Mouse (Mus musculus): Measurements from ENCODE around the gene Kcnc3.

Kcnc3 gene
- long read RNA-seq, experiment 1 = 0 reads
- long read RNA-seq, experiment 2 = 0 reads

- intact Hi-C loops (cut with DNase I) = no loop called here
These were observed at the start of gene Kcnc3 for GRCm38 (mm10) chr7:44590402-44591347. TSS of gene Kcnc3 (plus strand) at chr7:44590664.

DNA sequence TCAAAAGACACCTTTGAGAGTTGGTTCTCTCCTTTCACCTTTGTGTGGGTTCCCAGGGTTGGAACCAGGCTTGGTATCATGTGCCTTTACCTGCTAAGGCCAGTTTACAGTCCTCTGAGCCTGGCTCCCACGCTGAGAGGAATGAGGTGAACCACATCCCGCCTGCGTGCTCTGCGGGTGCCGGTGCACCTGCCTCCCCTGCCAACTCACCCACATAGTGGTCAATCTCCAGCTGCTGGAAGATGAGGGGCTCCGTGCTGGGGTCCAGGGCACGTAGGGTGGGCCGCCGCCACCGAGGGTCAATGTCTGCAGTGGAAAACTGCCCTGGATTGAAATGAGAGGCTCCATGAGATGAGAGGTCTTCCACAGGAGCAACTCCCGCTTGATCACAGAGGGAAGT is 47.9 kb upstream of the Kcnc3 start:
- intact Hi-C loops (cut with DNase I) = no loop called here

DNA sequence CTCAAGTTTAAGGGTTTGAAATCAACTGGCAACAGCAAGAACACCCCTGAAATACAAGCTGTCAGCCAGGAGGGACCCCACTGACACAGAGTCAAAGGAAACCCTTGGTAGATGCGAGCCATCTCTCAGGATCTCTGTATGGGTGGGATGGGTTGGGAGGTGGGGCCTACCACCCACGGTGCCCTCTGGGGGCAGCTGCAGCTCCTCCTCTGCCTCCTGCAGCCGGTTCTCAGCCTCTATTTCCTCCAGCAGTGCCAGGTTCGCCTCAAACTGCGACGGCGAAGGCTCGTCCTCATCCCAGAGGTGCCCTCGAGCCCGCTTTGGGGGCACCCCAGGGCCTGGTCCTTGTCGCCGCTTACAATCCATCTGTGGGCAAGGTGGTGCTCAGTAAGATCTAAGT is 47.4 kb upstream of the Kcnc3 start:
- intact Hi-C loops (cut with DNase I) = no loop called here

DNA sequence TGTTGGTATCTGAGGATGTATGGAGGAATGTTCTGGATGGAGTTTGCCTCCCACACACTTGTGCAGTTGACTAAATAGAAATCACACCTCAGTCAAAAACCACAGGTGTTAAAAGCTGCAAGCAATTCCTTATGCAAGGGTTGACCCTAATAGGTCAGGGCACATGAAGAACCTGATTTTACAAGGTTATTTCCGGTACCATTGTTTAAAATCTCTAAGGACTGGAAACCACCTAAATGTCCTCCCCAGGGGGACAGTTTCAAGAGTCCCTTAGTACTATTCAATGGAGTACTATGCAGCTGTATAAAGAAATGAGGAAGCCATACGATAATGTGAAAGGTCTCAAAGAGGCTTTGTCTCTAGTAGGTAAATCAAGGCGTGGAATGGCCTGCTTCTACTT is 44.2 kb upstream of the Kcnc3 start:
- intact Hi-C loops (cut with DNase I) = no loop called here

GRCm38 (mm10) chr7:44547041-44547440 is 43.4 kb upstream of the Kcnc3 start:
- intact Hi-C loops (cut with DNase I) = no loop called here

DNA sequence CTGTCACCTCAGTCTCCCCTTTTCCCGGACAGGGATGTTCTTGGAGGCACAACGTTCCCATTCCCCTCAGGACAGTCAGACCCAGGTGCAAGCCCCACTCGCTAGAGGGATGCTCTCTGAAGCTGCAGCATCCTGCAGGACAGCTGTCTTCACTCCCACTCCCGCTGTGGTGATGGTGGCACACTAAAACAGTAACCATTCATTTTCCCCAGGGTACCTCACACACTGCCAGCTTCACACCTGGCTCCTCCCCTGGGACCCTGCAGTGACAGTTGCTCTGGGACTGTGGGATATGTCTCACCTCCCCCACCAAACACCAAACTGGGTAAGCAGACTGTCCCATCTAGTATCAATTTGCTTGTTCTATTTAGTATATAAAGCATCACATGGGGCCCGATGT is 42.7 kb upstream of the Kcnc3 start:
- intact Hi-C loops (cut with DNase I) = no loop called here

DNA sequence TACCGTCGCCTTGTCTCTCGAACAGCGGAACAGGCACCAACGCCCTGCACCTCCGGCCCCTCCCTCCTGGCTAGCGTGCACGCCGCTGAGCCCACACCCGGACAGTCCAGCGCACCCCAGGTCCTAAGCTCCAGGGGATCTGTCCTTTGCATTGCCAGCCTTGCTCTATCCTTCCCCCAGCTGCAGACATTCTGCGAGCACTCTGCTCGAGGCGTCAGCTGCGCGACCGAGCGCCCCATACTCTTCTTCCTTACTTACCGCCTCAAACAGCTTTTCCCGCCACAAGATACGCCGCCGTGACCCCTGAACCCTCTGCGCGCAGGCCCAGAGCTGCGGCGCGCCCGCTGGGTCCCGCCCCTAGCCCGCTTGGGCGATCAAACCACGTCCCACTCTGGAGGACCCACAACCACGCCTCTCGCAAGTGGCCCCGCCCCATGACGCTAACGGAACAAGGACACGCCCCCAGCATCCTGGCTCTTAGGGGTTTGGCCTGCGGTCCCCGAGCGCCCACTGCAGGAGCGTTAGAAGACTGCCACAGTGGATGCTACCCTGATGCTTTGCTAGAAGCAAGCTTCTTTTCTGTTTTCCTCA is 41.9 kb upstream of the Kcnc3 start, which contains the start of gene Pold1:
Pold1 (minus strand) TSS at position 353 of the 591 bp plus-strand sequence.
- intact Hi-C loops (cut with DNase I) = no loop called here

DNA sequence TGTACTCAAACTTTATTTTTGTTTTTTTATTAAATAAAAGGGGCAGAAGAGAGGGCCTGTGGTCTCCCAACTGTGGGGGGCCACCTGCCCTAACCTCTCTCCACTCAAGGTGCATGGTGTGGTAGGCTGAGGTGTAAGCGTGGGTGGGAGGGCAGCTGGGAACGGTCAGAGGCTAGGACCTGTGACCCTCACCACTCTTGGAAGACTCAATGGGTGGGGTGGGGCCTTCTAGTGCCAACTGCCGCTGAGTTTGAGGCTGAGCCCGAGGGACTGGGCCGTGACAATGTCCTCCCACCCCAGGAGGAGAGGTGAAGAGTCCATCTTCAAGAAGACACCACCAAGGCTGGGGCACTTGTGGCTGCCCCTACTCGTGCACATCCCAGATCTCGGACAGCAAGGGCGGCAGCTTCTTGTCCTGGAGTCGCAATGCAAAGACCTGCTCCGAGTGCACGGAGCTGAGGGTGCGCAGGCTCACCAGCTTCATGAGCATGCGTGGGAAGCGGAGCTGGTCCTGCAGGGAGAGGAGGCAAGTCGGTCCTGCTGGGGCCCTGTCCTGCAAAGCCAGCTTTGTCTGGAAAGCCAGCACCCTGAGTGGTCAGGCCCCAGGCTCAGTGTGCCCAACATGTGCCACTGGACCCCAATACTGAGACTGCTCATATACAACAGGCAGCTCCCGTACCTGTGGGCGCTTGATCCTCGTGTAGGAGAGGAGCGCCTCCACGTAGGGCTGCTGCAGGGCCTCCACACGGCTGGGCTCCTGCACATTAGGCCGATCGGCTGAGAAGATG is 40.6 kb upstream of the Kcnc3 start:
- intact Hi-C loops (cut with DNase I) = no loop called here

DNA sequence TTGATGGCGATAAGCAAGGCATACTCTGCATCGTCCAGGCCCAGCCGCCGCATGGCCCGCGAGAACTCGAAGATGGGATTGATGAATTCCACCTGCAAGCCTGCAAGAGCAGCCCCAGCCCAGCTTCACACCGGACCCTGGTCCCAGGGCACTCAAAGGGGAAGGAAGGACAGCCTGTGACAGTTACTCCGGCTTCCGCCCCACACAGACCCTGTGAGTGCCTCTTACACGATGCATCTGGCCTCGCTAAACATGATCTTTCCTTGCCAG is 40.1 kb upstream of the Kcnc3 start:
- intact Hi-C loops (cut with DNase I) = no loop called here

- intact Hi-C loops (cut with DNase I) = no loop called here
These were observed 39.2 kb upstream of the Kcnc3 start for GRCm38 (mm10) chr7:44551301-44551700.

GRCm38 (mm10) chr7:44551731-44552130 is 38.7 kb upstream of the Kcnc3 start:
- intact Hi-C loops (cut with DNase I) = no loop called here

GRCm38 (mm10) chr7:44552141-44552908 is 38.1 kb upstream of the Kcnc3 start:
- intact Hi-C loops (cut with DNase I) = no loop called here

- intact Hi-C loops (cut with DNase I) = no loop called here
These were observed 37.2 kb upstream of the Kcnc3 start for GRCm38 (mm10) chr7:44553196-44553764.

GRCm38 (mm10) chr7:44553826-44554225 is 36.6 kb upstream of the Kcnc3 start, which contains the start of gene Nr1h2:
TSS of gene Nr1h2 (minus strand) at chr7:44553951.
- intact Hi-C loops (cut with DNase I) = no loop called here

GRCm38 (mm10) chr7:44557629-44558028 is 32.8 kb upstream of the Kcnc3 start:
- intact Hi-C loops (cut with DNase I) = no loop called here

DNA sequence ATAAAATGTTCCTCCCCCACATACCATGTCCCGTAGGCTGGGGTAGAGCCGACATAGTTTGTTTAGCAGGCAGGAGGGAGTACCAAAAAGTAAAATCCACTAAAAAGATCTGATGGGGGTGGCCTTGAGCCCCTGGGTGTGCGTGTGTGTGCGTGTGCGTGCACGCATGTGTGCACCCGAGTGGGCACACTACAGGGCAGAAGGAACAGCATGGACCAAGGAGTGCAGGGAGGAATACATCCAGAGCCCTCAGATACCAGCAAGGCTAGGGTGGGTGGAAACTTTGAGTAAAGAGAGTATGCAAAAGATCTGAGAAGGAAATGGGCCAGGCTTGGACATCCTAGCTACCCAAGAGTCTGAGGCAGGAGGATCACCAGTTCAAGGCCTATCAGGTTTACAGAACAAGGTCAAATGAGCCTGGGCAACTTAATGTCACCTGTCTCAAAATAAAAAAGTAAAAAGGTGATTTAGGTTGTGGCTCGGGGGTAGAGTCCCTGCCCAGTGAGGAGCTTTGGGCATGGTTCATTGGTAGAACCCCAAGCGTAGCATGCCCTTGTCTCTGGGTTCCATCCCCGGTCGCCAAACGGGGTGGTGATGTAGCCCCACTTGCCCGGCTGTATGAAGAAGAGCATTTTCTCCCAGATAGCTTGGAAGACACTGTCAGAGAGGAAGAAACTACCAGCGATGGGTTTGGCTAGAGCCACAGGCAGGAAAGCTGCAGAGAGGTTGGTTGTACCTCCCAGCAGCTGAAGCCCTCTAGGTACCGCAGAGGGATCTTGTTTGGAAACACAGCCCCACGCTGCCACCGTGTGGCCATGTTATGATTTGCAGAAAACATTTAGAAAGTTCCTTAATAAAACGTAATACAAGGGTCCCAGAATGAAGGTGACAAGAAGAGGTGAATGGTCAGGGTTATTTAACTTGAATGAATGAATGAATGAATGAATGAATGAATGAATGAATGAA is 29.7 kb upstream of the Kcnc3 start:
- intact Hi-C loops (cut with DNase I) = loop anchor here (2.0 to 5.0 kb wide), 2 partner anchors 38 to 58 kb away; partner anchors contain the start of gene Mybpc2

- intact Hi-C loops (cut with DNase I) = loop anchor here (5.0 kb wide), 1 partner anchor 41 kb away; the partner anchor contains the start of gene Mybpc2
These were observed 27.2 kb upstream of the Kcnc3 start for GRCm38 (mm10) chr7:44563284-44563683.

GRCm38 (mm10) chr7:44564486-44564885 is 26.0 kb upstream of the Kcnc3 start:
- intact Hi-C loops (cut with DNase I) = loop anchor here (5.0 kb wide), 1 partner anchor 42 kb away; the partner anchor contains the start of gene Mybpc2

DNA sequence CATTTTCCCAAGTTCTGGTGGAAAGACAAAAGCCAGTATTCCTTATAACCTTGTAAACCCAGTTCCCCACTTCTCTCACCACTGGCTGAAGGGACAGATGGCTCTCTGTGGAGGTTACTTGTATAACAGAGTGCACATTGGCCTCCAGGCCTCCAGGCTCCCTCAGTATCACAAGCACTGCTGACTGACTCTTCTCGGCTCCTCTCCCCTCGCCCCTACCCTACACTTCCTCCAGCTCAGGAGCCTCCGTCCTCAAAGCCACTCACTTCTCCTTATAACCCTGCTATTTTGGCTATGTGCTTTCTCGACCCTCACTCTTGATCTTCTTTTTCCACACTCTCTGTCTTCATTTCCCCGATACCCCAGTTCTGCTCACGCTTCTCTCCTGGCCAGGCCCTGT is 25.1 kb upstream of the Kcnc3 start:
- intact Hi-C loops (cut with DNase I) = no loop called here

Data from adrenal gland (tissue).